Mouse (Mus musculus) megakaryocyte, adult 5-6 weeks (primary cell): ENCODE measurements at regions not wholly inside any gene's neighbourhood (a gene's known extent, or its start where the extent isn't known, plus 50 kb on each side); places are given as distances from the start of the nearest gene placed in this dataset.

ENCODE experiments used
- ATAC-seq: 2 replicates; pipeline ENCODE4 v1.8.0; 2016; ENCODE audit warnings: mild to moderate bottlenecking, inconsistent platforms; ENCODE audit not compliant: poor library complexity, severe bottlenecking

DNA sequence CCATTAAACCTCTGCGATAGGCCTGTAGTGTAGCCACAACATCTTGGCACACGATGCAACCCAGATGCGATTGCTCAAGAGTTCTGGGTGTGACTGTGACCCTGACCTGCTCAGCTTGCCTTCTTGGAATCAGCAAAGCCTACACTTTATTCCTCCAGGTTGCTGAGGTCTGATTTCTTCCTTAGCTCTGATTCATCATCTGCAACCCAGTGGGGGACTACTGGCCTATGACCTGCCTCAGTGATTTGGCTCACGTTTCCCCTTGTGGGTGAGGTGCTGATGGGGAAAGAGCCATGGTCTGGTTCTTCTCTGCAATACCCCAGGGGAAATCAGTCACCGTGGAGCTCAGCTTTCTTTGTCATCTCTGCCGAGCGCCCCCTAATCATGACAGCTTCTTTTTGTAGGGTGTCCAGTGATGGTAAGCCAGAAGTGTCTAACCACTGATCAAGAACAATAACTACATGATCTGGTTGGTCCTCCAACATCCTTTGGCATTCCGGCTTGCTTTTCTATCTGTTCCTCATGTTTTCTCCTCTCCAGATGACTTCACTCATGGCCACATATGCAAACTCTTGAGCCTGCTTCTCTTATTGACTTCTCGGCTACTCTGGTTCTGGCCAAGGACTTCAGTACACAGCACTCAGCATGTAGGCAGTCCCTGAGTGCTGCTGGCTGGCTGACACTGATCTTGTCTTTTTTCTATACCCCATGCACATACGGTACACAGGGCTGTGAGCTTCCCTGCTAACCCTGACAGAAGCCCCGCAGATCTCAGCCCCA, 163.0 kb downstream of the Gm45692 start:
- ATAC-seq, result no peak

DNA sequence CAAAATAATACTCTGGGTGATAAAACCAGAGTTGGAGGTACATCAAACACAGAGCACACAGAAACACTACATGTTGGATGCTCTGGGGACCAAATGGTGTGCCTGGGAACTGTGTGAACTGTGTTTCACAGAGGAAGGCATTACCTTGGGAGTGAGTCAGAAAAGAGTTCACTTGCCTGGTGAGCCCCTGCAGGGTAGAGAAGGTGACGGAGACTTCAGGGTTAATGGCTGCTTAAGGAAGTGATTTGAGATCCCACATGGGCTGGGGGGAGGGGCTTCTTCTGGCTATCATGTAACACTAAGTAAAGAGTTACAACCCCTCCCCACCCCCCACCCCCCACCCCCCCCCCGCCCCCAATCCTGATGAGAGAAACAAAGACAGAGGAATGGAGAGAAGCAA, 164.6 kb downstream of the Gm45692 start:
- ATAC-seq, result no peak

DNA sequence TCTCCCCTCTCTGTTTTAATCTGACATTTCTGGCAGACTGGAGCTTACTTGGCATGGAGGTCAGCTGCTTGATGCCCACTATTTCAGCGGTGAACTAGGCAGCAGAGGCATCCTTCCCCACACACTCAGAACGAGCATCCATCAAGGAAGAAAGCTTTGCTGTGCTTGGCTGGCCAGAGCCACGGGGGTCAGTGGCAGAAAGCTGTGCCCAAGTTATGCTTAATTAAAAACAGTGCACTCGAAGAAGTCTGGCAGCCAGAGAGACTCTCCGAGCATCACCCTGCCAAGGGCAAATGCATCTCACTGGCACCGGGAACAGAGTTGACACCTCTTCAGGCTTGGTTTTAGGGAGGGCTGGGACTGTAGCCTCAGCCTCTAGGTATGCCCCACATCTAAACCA, 168.3 kb downstream of the Gm45692 start:
- ATAC-seq, result no peak

DNA sequence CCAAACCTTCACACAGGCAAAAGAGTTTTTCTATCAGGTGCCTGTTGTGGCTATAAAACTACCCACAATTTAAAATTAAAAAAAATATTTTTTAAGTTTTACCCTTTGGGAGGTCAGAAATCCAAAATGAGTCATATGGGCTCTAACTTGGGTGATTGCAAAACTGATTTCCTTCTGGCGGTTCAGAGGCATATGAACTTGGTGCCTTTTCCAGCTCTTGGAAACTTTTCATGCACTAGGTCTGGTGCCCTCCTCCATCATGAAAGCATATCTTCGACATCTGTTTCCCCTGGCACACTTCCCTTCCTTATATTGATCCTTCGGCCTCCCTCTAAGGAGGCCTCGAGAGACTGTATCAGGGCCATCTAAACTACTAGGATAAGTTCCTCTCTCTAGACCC, 168.8 kb downstream of the Gm45692 start:
- ATAC-seq, result no peak

DNA sequence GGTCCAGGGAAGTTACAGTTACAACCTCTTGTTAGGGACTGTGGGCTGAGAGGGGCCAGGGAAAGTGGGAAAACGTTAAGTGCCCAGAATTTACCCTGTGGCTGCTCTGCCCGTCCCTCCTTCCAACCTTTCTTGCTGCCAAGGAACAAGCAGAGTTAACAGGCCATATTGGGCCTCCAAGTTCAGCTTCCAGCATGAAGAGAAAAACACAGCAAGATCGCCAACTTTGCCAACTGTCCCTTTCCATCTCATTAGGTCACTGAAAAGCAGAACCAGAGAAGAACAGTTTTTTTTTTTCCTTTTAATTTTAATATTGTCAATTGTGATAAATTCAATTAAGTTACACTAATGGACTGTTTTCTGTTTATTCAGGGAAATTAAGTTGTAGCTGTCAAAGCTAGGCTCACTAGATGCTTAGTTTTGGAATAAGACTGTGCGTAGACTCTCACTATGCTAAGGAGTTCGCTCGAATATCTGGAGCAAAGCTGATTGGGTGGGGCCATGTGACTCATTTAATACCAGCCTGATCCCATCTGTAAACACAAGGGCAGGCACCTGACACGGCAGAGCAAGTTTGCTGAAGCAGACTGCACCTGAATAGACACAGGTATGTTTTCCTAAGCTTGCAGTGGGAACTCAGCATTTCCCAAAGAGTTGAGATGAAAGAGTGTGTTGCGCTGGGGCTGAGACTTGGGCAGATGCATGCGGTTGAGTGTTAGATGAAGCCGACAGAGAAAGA, 178.9 kb downstream of the Gm45692 start:
- no peak for ATAC-seq

DNA sequence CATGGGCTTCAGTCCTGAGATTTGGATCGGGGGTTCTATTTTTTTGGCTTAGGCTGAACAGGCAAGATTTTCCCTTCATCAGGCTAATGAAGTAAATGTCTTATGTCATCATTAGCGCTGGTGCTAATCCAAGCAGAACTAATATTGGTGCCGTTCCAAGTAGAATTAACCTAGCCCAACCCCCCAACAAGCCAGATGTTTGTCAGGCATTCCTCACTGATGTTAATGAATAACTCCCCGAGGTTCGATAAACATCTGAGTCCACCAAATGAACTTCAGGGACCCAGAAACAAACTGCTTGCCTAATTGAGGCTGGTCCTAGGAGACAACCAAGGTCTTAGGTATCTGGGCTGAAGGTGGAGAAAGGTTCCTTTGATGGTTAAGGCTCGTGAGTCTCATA, 180.9 kb downstream of the Gm45692 start:
- ATAC-seq, result no peak

DNA sequence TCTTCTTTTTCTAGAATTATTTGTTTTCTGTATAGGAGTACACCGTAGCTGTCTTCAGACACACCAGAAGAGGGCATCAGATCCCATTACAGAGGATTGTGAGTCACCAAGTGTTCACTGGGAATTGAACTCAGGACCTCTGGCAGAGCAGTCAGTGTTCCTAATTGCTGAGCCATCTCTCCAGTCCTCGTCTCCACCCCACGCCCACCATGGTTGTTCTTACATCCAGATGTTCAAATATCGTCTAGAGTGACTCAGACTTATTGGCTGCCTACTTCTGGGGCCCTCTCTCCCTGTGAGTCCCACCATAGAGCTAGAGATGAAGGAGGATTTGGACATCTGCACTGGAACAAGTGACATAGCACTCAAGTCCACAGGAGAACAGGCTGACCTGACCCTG, 182.6 kb downstream of the Gm45692 start:
- ATAC-seq, result no peak

GRCm38 (mm10) chr8:26304566-26304965, 185.2 kb downstream of the Gm45692 start:
- ATAC-seq, result no peak

- ATAC-seq, result no peak
Observed at GRCm38 (mm10) chr8:26305061-26305879, 185.9 kb downstream of the Gm45692 start.

DNA sequence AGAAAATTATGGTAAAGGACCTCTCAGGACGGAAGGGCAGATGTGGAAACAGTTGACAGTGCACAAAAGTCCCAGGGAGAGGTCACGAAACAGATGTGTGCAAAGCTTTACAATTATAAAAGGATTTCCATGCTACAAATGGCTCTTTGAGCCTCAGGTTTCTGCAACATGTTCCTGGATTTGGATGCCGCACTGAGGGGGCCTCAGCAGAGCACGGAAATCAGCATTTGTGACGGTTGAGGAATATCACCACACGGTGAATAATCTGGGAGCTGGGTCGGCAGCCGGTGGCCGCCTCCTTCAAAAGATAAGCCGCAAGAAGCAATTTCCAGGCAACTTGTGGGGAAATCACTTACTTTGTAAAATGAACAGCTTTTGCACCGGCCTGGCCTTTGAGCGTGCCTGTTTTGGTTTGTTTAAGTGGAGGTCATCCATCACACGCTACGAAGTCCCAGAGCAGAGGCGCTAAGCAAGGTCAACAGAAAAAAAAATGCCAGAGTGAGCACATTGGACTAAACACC, 188.8 kb downstream of the Gm45692 start:
- no peak for ATAC-seq

DNA sequence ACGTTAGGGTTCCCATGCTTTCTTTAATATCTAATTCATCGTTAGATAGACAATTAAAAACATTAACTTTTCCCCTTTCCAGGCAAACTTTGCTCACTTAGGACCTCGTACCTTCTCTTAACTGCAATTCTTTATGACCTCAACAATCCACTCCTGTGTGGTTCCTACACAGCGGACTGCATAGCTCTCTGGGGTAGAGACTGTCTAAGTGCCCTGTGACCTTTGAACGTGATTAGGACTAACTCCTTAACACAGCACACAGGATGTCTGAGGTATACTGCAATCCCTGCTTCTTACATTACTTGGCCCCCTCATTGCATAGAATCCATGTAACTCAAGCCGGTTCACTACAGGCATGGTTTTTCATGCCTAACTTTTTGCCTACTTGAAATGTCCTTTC, 190.4 kb downstream of the Gm45692 start:
- no peak for ATAC-seq

DNA sequence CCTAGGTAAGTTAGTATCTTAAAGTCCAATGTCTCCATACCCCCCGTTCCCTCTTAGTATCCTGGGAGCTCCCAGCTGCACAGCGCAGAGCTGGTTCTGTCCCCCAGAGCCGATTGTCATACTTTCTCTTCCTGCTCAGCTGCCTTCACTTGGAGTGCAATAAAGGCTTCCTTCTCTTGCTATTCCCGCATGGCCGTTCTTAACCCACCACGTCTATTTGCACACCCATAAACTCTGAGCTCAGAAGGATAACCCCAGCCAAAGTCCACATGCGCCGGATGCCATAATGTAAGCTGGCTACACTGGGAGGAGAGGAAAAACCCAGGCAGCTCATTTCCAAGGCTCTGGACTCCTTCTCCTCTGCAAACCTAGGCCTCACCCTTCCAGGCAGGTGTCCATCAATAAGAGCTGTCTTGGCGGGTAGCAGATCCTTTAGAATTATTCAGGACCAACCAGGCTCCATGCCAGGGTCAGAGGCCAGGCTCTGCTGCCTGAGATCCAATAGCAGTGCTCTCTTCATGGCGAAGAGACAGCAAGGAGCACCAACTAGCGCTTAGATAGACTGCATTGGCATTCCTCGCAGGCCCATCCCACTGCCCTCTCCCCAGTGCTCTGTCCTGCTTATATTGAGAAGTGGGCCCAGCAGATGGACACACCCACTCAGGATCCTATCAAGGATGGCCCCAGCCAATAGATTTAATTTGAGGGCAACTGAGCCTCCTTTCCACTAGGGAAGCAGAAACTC, 204.4 kb downstream of the Gm45692 start:
- no peak for ATAC-seq

GRCm38 (mm10) chr8:26324606-26325005, 205.3 kb downstream of the Gm45692 start:
- no peak for ATAC-seq

GRCm38 (mm10) chr8:26329813-26330212, 210.5 kb downstream of the Gm45692 start:
- no peak for ATAC-seq

GRCm38 (mm10) chr8:26336906-26337650, 217.7 kb downstream of the Gm45692 start:
- ATAC-seq, result no peak

DNA sequence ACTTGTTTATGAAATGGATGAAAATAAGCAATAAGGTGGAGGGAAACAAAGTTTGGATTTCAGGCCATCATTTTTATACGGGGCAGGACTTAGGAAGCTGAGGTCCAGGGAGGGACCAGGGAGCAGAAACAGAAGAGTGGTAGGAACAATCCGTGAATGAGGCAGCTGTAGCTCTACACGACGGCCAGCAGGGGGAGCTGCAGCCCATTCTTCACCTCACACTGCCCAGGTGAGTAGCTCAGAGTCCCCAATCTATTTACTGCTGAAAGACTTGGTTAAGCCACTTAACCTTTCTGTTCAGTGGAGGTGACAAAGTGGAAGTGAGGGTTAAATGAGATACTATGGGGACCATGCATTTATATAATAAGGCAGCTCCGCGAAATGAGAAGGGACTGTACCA, 225.7 kb downstream of the Gm45692 start:
- ATAC-seq, result peak; percentile 84

DNA sequence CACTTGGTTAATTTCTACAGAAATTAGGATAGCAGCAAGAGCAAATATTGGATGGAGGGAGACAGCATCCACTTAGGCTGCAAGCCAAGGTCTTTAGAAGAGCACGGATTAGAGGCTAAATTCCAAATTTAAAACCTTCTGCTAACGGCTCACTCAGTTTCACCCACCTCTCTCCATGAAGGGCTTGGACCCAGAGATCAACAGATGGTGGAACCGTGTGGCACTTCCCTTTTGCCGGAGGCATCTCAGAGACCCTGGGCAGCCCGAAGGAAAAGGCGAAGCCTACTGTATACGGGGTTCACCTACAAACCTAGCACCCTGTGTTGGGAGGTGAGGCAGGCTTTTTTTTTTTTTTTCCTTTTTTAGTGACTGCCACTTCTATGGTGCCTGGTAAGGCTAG, 229.9 kb downstream of the Gm45692 start:
- no peak for ATAC-seq

- no peak for ATAC-seq
Observed at GRCm38 (mm10) chr8:26349854-26350253, 230.5 kb downstream of the Gm45692 start.

DNA sequence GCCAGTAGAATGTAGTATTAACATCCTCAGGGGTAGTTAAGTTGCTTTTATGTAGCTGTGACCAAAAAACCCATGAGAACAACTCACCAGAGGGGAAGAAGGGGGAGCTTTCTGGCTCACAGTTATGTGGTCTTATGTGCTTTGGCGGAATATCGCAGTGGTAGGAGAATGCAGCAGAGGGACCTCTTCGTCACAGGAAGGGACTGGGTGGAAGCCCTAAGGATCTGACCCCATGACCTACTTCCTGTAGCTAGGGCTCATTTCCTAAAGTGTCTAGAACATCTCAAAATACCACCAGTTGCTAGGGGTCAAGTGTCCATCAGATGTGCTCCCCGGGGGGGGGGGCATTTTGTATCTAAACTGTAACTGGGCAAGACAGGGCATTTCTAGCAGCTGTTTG, 231.3 kb downstream of the Gm45692 start:
- ATAC-seq, result no peak
